Mouse (Mus musculus): ENCODE measurements around the gene Msl1. TPM values are rescaled to one million over a fixed set of nuclear protein-coding genes. Genes with fewer than 3 reads are reported as not detected.

Msl1 gene
- 49.3 and 78.6 TPM in 2 replicates for polyA plus RNA-seq (2012; rRNA removed)

DNA sequence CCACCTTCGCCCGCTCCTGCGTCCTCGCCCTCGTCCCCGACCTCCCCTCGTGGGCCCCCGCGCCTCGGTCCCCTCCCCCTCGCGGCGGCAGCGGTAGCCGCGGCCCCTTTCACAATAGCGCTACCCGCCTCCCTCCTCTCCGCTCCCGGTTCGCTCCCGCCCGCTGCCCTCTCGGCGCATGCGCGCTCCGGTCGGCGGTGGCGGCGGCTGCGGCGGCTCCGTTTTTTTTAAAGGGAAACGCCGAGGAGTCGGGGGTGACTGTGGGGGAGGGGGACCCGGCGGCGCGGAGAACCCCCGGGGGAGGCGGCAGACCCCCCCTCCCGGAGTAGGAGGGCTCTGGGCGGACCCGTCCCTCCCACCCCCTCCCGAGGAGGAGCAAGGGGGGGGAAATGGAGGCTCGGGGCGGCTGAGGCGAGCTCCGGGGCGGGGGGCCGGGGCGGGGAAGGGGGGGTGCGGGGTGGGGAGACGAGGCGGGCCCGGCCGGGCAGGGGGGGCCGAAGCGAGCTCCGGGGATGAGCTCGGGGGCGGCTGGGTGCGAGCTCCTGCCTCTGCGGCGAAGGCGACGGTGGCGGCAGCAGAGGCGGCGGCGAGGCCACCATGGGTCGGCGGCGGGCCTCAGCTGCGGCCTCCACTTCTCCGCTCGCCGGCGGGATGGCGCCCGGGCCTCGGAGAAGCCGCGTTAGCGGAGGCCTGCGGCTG, at the start of gene Msl1:
Gene Msl1 (plus strand): TSS at position 502 of the 699 bp plus-strand sequence.

DNA sequence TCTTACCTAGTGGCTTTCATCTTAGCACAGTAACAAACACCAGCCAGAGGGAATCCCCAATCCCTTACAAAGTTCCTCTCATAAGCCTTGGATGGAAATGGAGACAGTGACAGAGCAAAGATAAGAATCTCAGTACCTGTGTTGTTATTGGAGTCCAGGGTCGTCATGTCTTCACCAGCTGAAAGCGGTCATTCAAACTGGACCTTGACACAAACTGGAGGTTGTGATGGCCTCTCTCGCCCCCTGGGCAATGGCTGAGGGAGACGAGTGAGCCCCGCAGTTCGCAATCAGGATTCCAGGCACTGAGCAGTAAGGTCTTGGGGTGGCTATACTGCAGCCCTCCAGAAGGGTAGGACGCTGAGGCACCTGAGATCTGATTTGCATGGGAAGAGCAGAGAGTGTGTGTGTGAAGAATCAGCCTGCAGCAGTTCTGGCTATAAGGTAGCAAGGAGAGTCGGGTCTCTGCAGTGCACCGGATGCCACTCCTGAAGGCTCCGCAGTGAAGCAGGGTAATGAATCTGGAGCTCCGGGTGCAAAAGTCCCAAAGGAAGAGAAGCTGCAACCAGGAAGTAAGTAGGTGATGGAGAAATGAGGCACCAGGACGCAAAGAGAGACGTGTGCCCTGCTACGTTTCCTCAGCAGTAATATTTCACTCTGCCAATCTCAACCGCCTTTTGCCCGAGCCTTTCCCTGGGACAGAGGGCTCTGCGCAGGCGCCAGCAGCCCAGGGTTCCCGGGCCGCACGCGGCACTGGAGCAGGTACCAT, 20.6 kb upstream of the Msl1 start, which contains the start of gene Nr1d1:
Gene Nr1d1 (minus strand): TSS at position 752 of the 766 bp plus-strand sequence.

DNA sequence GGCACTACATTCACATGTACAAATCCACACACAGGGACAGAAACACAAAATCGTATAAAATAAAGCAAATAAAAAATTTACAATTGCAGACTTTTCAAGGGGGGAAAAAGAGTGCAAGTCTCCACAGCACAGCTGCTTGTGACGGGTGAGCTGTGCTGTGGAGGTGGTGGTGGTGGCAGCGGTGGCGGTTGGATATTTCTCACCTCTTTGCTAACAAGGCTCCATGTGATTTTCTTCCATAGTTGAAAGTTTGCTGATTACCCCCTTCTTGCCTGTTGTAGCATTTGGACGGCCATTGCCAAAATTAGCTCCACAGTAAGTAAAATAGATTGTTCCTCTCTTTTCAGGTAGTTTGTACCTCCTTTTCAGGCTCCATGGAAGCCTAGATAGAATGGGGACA, 9.3 kb downstream of the Msl1 start, which contains the start of gene Casc3:
Gene Casc3 (plus strand): TSS at position 301 of the 400 bp plus-strand sequence.

DNA sequence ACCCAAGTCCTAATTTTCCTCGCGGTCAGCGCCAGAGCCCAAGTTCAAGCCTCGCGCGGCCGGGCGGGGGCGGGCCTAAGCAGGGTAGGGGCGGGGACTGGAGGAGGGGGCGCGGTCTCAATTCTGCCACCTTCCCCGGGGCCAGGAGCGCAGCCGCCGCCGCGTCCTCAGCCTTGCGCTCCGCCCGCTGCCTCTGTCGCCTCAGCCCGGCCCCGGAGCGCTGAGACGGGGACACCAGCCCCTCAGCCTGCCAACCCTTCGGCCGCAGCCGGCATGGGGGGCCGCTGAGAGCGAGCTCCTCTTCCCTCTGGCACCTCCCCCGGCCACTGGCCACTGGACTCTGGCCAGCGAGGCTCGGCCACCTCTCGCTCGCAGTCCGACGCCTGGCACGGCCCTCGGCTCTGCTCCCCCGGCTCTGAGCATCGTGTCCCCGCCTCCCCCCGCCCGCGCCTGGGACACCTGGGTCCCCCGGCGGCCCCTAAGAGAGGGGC, 41.4 kb downstream of the Msl1 start, which contains the start of gene Rapgefl1:
Gene Rapgefl1 (plus strand): TSS at position 135 of the 491 bp plus-strand sequence.

Other genes with a start within 250 kb of the Msl1 start
- gene Ikzf3, start 249.5 kb upstream of the Msl1 start, polyA plus RNA-seq (2012; rRNA removed), result 1.5 TPM in 2 replicates
- gene Zpbp2, start 244.4 kb upstream of the Msl1 start, polyA plus RNA-seq (2012; rRNA removed), result 0.14 TPM in 1 of 2 replicates, not detected in the other
- gene Ormdl3, start 208.1 kb upstream of the Msl1 start, polyA plus RNA-seq (2012; rRNA removed), result 116 and 131 TPM in 2 replicates
- gene Lrrc3c, start 197.2 kb upstream of the Msl1 start, polyA plus RNA-seq (2012; rRNA removed), result not detected in 2 replicates
- gene Gm12355, start 169.9 kb upstream of the Msl1 start, polyA plus RNA-seq (2012; rRNA removed), result not detected in 2 replicates
- gene Gsdma3, start 169.2 kb upstream of the Msl1 start, polyA plus RNA-seq (2012; rRNA removed), result not detected in 2 replicates
- not detected in 2 replicates for gene Gsdma2, start 148.8 kb upstream of the Msl1 start, polyA plus RNA-seq (2012; rRNA removed)
- not detected in 2 replicates for gene Gsdma, start 131.2 kb upstream of the Msl1 start, polyA plus RNA-seq (2012; rRNA removed)
- 256 and 270 TPM in 2 replicates for gene Psmd3, start 113.0 kb upstream of the Msl1 start, polyA plus RNA-seq (2012; rRNA removed)
- 10.2 and 10.8 TPM in 2 replicates for gene Csf3, start 94.3 kb upstream of the Msl1 start, polyA plus RNA-seq (2012; rRNA removed)
- 129 TPM in 2 replicates for gene Med24, start 66.1 kb upstream of the Msl1 start, polyA plus RNA-seq (2012; rRNA removed)
- gene Thra, start 54.9 kb upstream of the Msl1 start, polyA plus RNA-seq (2012; rRNA removed), result 163 and 173 TPM in 2 replicates
- 87.5 and 140 TPM in 2 replicates for gene Nr1d1, start 20.2 kb upstream of the Msl1 start, polyA plus RNA-seq (2012; rRNA removed)
- gene Casc3, start 9.4 kb downstream of the Msl1 start, polyA plus RNA-seq (2012; rRNA removed), result 31.6 and 37.1 TPM in 2 replicates
- 11.5 and 11.6 TPM in 2 replicates for gene Rapgefl1, start 41.3 kb downstream of the Msl1 start, polyA plus RNA-seq (2012; rRNA removed)
- 6.4 and 11.7 TPM in 2 replicates for gene Wipf2, start 68.1 kb downstream of the Msl1 start, polyA plus RNA-seq (2012; rRNA removed)
- 0.87 and 1.4 TPM in 2 replicates for gene Cdc6, start 112.3 kb downstream of the Msl1 start, polyA plus RNA-seq (2012; rRNA removed)
- gene Rara, start 132.3 kb downstream of the Msl1 start, polyA plus RNA-seq (2012; rRNA removed), result 51.4 and 54.5 TPM in 2 replicates
- 8.9 and 10.3 TPM in 2 replicates for gene Gjd3, start 187.5 kb downstream of the Msl1 start, polyA plus RNA-seq (2012; rRNA removed)
- gene Top2a, start 228.7 kb downstream of the Msl1 start, polyA plus RNA-seq (2012; rRNA removed), result 4.4 and 5.2 TPM in 2 replicates
- gene Igfbp4, start 245.7 kb downstream of the Msl1 start, polyA plus RNA-seq (2012; rRNA removed), result 537 and 612 TPM in 2 replicates